Mouse (Mus musculus) hindbrain, embryonic 16.5 days (tissue): ENCODE measurements at regions not wholly inside any gene's neighbourhood (a gene's known extent, or its start where the extent isn't known, plus 50 kb on each side); places are given as distances from the start of the nearest gene placed in this dataset.

Source experiments
- ATAC-seq: fragments of 200-750 bp; cut with Nextera tagmentation; 2 replicates; pipeline ENCODE4 v1.8.0; 2017; ENCODE audit warnings: moderate TSS enrichment, moderate library complexity
- H3K27ac ChIP-seq: fragments of 300-500 bp; sonication (generic); 2 replicates; pipeline ENCODE4 v1.5.1; 2014; ENCODE audit warnings: low read depth, mild to moderate bottlenecking, control low read depth, low read length, moderate library complexity
- H3K27me3 ChIP-seq: fragments of 300-500 bp; sonication (generic); replicated peaks from 2 replicates; pipeline ENCODE4 v1.6.1; 2014; ENCODE audit warnings: low read length; ENCODE audit not compliant: control insufficient read depth, insufficient read depth
- H3K36me3 ChIP-seq: fragments of 300-500 bp; sonication (generic); 2 replicates; pipeline ENCODE4 v1.6.1; 2014; ENCODE audit warnings: mild to moderate bottlenecking, low read length, moderate library complexity, mixed read lengths; ENCODE audit not compliant: control insufficient read depth, insufficient read depth
- H3K4me1 ChIP-seq: fragments of 300-500 bp; sonication (generic); 2 replicates; pipeline ENCODE4 v1.6.1; 2014; ENCODE audit warnings: low read depth, low read length; ENCODE audit not compliant: control insufficient read depth, insufficient read depth
- H3K4me2 ChIP-seq: fragments of 300-500 bp; sonication (generic); 2 replicates; pipeline ENCODE4 v1.6.1; 2014; ENCODE audit warnings: mild to moderate bottlenecking, low read length, control low read depth, moderate library complexity
- H3K4me3 ChIP-seq: fragments of 300-500 bp; sonication (generic); 2 replicates; pipeline ENCODE4 v1.5.1; 2014; ENCODE audit warnings: mild to moderate bottlenecking, low read length, control low read depth, moderate library complexity
- H3K9ac ChIP-seq: fragments of 300-500 bp; sonication (generic); 2 replicates; pipeline ENCODE4 v1.6.1; 2014; ENCODE audit warnings: low read depth, mild to moderate bottlenecking, control low read depth, low read length, moderate library complexity
- H3K9me3 ChIP-seq: fragments of 300-500 bp; sonication (generic); 2 replicates; pipeline ENCODE4 v1.6.1; 2014; ENCODE audit warnings: mild to moderate bottlenecking, low read length, moderate library complexity; ENCODE audit not compliant: control insufficient read depth
- WGBS: fragments of 180-500 bp; shearing (Covaris S2); extraction: QIAGEN DNeasy Blood & Tissue Kit; methylation state at CpG from one replicate; pipeline ENCODE4 v1.1.7; 2014; 5-methylcytosine and 5-hydroxymethylcytosine counted together

DNA sequence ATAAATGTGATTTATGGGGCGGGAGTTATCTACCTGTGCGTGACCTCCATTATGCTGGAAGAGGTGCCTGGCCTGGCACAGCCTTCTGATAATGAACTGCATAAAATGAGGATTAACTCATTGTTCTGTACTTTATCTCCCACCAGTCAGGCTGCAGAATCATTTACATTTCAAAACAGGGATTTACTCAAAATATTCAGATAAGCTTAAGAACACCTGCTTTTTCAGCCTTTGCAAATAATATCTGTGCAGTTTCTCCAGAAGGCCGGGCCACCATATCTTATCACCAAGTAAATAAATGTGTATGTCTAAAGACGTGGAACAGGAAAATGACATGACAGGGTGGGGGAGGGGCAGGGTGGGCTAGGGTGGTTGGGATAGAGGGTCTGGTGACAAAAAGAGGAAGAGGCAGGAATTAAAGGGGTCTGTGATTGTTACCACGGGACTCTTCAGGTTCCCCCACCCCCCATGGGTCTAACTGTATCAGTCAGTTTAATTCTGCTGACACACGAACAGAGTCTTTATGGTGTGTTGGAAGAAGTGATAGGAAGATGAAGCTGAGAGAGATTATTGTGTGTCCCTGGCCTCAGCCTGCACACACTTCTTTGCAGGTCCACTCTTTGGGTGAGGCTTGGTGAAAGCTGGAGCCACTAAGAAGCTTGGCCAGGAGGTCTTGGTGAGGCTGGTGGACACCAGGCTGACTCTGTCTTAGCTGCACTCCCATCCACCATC is 154.6 kb upstream of the Sox11 start:
- peaks cover 3% of the 10 kb centered on the region; the same call in 1 of the 2 replicates for H3K4me1 ChIP-seq
- WGBS = 48% methylated on average over 6 of the region's 6 CpGs
- H3K36me3 ChIP-seq = no peaks in the 10 kb centered on the region
- no peak overlapping the region for H3K4me2 ChIP-seq
- H3K9ac ChIP-seq = no peak overlapping the region
- no peaks in the 10 kb centered on the region for H3K9me3 ChIP-seq
- ATAC-seq = no peak
- H3K27ac ChIP-seq = no peak overlapping the region
- no peak overlapping the region for H3K4me3 ChIP-seq
- H3K27me3 ChIP-seq = no peaks in the 10 kb centered on the region

DNA sequence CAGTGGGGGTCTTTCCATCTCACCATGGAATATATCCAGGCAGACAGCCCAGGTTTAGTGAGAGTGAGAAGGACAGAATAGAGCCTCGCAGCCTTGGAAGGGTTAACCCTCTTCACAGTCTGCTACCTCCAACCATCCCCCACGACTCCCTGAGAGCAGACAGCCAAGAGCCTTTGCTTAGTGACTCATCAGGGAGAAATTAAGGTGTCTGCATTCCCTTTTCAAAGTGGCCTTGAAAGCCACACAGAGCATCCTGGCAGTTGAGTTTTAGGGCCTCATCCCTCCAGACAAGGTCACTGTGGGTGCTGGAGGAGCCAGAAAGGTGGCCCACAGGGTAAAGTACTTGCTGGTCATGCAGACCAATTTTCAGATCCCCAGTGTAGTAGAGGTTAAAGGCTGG is 149.9 kb upstream of the Sox11 start:
- 21% methylated on average over 2 of the region's 2 CpGs for WGBS
- H3K27ac ChIP-seq = no peak overlapping the region

DNA sequence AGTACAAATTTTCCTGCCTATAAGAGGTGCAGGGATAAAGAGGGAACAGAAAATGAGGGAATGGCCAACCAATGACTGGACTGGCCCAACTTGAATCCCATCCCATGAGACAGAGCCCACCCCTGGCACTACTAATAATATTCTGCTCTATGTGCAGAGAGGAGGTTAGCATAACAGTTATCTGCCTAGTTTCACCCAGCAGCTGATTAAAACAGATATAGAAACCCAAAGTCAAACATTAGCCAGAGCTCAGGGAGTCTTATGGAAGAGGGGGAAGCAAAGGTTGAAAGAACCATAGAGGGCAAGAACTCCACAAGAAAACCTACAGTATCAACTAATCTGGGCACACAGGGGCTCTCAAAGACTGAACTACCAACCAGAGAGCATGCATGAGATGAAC is 138.9 kb upstream of the Sox11 start:
- H3K4me3 ChIP-seq = no peak overlapping the region
- H3K27me3 ChIP-seq = no peaks in the 10 kb centered on the region
- no peaks in the 10 kb centered on the region for H3K9me3 ChIP-seq
- no peaks in the 10 kb centered on the region for H3K4me1 ChIP-seq
- no peak overlapping the region for H3K27ac ChIP-seq
- no peak overlapping the region for H3K4me2 ChIP-seq
- no peaks in the 10 kb centered on the region for H3K36me3 ChIP-seq
- ATAC-seq = no peak
- H3K9ac ChIP-seq = no peak overlapping the region

More for the DNA sequence above, 149.9 kb upstream of the Sox11 start:
- Histone ChIP-seq H3K9ac (peak overlapping the region; percentile 22; the same call in 1 of the 2 replicates), H3K4me2 (no peak overlapping the region), H3K36me3 (no peaks in the 10 kb centered on the region), H3K4me3 (no peak overlapping the region), H3K4me1 (peaks cover 3% of the 10 kb centered on the region; the same call in 1 of the 2 replicates), H3K9me3 (no peaks in the 10 kb centered on the region), H3K27me3 (no peaks in the 10 kb centered on the region)
- no peak for ATAC-seq

DNA sequence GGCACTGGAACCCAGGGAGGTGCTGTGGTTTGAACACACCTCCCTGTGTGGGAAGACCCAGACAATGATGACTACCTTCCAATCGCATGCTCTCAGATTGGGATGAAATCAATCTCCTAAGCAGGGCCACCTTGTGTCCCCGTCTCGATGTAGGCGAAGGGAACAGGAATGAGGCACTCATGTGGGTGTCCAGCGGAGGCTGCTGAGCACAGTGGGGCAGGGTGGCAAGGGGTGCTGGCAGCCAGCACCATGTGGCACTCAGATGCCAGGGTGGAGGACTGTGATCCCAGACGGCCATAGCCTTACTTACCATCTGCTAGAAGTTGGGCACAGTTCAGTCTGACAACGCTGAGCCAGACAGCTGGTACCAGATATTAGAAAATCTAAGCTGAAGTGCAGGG is 137.2 kb upstream of the Sox11 start:
- WGBS = 73% methylated on average over 7 of the region's 7 CpGs
- H3K9me3 ChIP-seq = no peaks in the 10 kb centered on the region
- H3K27ac ChIP-seq = no peak overlapping the region
- no peaks in the 10 kb centered on the region for H3K27me3 ChIP-seq
- H3K36me3 ChIP-seq = no peaks in the 10 kb centered on the region
- H3K4me3 ChIP-seq = no peak overlapping the region
- peak; percentile 34; the same call in 1 of the 2 replicates for ATAC-seq
- H3K4me2 ChIP-seq = no peak overlapping the region
- no peaks in the 10 kb centered on the region for H3K4me1 ChIP-seq
- no peak overlapping the region for H3K9ac ChIP-seq

DNA sequence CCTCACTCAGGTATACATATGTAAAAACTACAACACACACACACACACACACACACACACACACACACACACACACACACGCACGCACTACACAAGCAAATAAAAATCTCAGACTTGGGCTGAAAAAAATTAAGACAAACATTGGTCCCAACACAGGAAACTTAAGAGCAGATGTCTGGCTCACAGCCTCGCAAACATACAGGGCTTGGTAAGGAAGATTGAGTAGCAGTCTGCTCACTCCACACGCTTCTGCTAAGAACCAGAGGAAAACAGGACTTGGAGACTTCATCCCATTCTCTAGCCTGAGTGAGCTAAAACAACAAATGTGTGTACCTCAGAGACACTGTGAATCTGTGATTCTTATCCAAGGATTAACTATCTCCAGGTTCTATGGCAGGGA is 132.3 kb upstream of the Sox11 start:
- H3K9ac ChIP-seq = no peak overlapping the region
- no peak overlapping the region for H3K4me2 ChIP-seq
- no peaks in the 10 kb centered on the region for H3K9me3 ChIP-seq
- no peaks in the 10 kb centered on the region for H3K4me1 ChIP-seq
- WGBS = 68% methylated on average over 4 of the region's 4 CpGs
- no peaks in the 10 kb centered on the region for H3K27me3 ChIP-seq
- ATAC-seq = no peak
- H3K27ac ChIP-seq = no peak overlapping the region
- no peaks in the 10 kb centered on the region for H3K36me3 ChIP-seq
- H3K4me3 ChIP-seq = no peak overlapping the region

DNA sequence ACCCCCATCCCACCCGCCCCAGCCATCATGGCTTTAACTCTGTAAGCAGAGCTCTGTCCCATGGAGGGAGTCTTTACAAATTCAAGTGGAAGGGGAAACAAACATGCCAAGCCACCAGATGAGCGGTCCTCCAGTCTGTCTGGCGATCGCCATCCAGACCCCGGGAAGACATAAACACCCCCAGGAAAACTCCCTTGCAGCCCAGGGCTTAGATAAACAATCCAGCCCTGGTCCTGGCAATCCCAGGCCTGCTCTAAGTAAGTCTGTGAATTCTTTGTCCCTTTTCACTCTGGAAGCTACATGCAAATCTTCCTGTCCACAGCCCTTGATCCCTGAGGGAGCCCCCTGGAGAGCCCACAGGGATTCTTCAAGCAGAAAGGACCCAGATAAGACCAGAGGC is 129.2 kb upstream of the Sox11 start:
- no peak overlapping the region for H3K4me2 ChIP-seq
- no peak overlapping the region for H3K4me3 ChIP-seq
- no peaks in the 10 kb centered on the region for H3K27me3 ChIP-seq
- H3K9ac ChIP-seq = no peak overlapping the region
- H3K9me3 ChIP-seq = no peaks in the 10 kb centered on the region
- H3K27ac ChIP-seq = no peak overlapping the region
- H3K4me1 ChIP-seq = no peaks in the 10 kb centered on the region
- 48% methylated on average over 5 of the region's 5 CpGs for WGBS
- no peak for ATAC-seq
- no peaks in the 10 kb centered on the region for H3K36me3 ChIP-seq

DNA sequence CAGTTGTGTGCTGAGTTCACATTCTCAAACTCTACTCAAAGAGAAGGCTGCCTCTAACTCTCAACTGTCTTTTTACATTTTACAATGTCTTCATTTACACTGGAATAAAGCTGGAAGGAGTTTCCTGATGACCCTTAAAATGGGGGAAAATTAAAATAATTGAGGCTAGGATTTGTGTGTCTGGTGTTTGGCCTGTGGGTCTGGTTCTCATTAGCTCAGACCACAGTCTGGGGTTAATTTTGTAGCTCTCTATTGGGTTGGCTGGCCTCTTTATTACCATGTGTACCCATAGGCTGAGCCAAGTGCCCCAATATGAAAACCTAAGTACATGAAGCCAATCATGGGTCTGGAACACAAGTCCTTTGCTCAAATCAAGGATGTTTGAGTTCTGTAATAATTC is 128.0 kb upstream of the Sox11 start:
- no peak overlapping the region for H3K4me2 ChIP-seq
- no peak overlapping the region for H3K27ac ChIP-seq
- H3K9me3 ChIP-seq = no peaks in the 10 kb centered on the region
- H3K9ac ChIP-seq = no peak overlapping the region
- no peak overlapping the region for H3K4me3 ChIP-seq
- H3K4me1 ChIP-seq = no peaks in the 10 kb centered on the region
- H3K27me3 ChIP-seq = no peaks in the 10 kb centered on the region
- ATAC-seq = no peak
- no peaks in the 10 kb centered on the region for H3K36me3 ChIP-seq

DNA sequence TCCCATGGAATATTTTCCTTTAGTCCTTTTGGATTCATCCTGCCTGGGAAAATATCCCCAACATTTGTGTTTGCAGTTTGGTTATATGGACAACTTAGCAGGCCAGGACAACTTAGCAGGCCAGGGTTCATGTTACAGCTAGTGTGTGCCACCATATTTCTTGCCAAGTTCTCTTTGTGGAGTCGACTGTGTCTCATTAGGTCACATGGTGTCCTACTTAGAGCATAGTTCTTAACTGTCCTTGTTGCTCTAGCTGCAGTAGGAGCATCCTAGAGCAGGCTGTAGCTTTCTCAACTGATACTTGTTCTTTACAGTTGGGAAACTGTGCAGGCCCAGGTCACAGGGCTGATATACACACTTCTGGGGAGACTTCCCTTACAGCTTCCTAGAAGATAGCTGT is 126.4 kb upstream of the Sox11 start:
- H3K27ac ChIP-seq = no peak overlapping the region
- H3K36me3 ChIP-seq = no peaks in the 10 kb centered on the region
- WGBS = 79% methylated on average over 1 of the region's 1 CpGs
- no peak overlapping the region for H3K4me2 ChIP-seq
- H3K27me3 ChIP-seq = no peaks in the 10 kb centered on the region
- H3K9me3 ChIP-seq = no peaks in the 10 kb centered on the region
- no peak overlapping the region for H3K9ac ChIP-seq
- no peak overlapping the region for H3K4me3 ChIP-seq
- ATAC-seq = no peak
- H3K4me1 ChIP-seq = no peaks in the 10 kb centered on the region

GRCm38 (mm10) chr12:27468141-27468540 is 125.8 kb upstream of the Sox11 start:
- H3K36me3 ChIP-seq = no peaks in the 10 kb centered on the region
- no peak for ATAC-seq
- 84% methylated on average over 3 of the region's 3 CpGs for WGBS
- no peaks in the 10 kb centered on the region for H3K4me1 ChIP-seq
- H3K4me2 ChIP-seq = no peak overlapping the region
- H3K9ac ChIP-seq = no peak overlapping the region
- no peak overlapping the region for H3K27ac ChIP-seq
- H3K27me3 ChIP-seq = no peaks in the 10 kb centered on the region
- H3K9me3 ChIP-seq = no peaks in the 10 kb centered on the region
- H3K4me3 ChIP-seq = no peak overlapping the region
